Mouse (Mus musculus) bone marrow, adult 2 months (tissue): Measurements from ENCODE around the gene Cops6.

Experiments used
- CTCF ChIP-seq: fragments of 200-500 bp; IDR thresholded peaks from 2 replicates; pipeline ENCODE4 v1.5.1; 2011; ENCODE audit warnings: low read length, control low read depth; ENCODE audit not compliant: control insufficient read depth, insufficient read depth
- POLR2A ChIP-seq: fragments of 200-500 bp; IDR thresholded peaks from 2 replicates; pipeline ENCODE4 v1.6.1; 2011; ENCODE audit warnings: low read depth, mild to moderate bottlenecking, control low read depth, low read length, borderline replicate concordance; ENCODE audit not compliant: control insufficient read depth

- TF ChIP-seq CTCF (peak; percentile 7; the same call in 1 of the 2 replicates), POLR2A (peak; percentile 85; the same call in 1 of the 2 replicates)
These were observed 44.3 kb upstream of the Cops6 start, which contains the start of gene Zscan21 for GRCm38 (mm10) chr5:138116255-138117198.
